Mouse (Mus musculus) heart, embryonic 15.5 days (tissue): ENCODE measurements around the gene D10Jhu81e. TPM values are rescaled to one million over a fixed set of nuclear protein-coding genes. Genes with fewer than 3 reads are reported as not detected.
"Not testable (repeated sequence)": the region's sequence is repeated elsewhere in the genome, so short reads cannot be mapped to it uniquely, and the experiment has no call there.

Experiments used
- ATAC-seq: fragments of 200-750 bp; cut with Nextera tagmentation; replicated peaks from 2 replicates; pipeline ENCODE4 v1.8.0; 2017; ENCODE audit warnings: low read depth, moderate TSS enrichment; ENCODE audit not compliant: insufficient number of reproducible peaks, insufficient read depth, low FRiP score
- H3K27ac ChIP-seq: fragments of 300-500 bp; sonication (generic); 2 replicates; pipeline ENCODE4 v1.5.1; 2015; ENCODE audit warnings: mild to moderate bottlenecking, inconsistent platforms
- H3K27me3 ChIP-seq: fragments of 300-500 bp; sonication (generic); 2 replicates; pipeline ENCODE4 v1.6.1; 2015; ENCODE audit warnings: inconsistent platforms
- H3K36me3 ChIP-seq: fragments of 300-500 bp; sonication (generic); 2 replicates; pipeline ENCODE4 v1.6.1; 2015; ENCODE audit warnings: mild to moderate bottlenecking, inconsistent platforms
- H3K4me1 ChIP-seq: fragments of 300-500 bp; sonication (generic); replicated peaks from 2 replicates; pipeline ENCODE4 v1.6.1; 2015; ENCODE audit warnings: inconsistent platforms
- H3K4me2 ChIP-seq: fragments of 300-500 bp; sonication (generic); 2 replicates; pipeline ENCODE4 v1.6.1; 2015; ENCODE audit warnings: inconsistent platforms, mild to moderate bottlenecking, moderate library complexity
- H3K4me3 ChIP-seq: fragments of 300-500 bp; sonication (generic); 2 replicates; pipeline ENCODE4 v1.5.1; 2015; ENCODE audit warnings: mild to moderate bottlenecking, inconsistent platforms
- H3K9ac ChIP-seq: fragments of 300-500 bp; sonication (generic); 2 replicates; pipeline ENCODE4 v1.6.1; 2015; ENCODE audit warnings: mild to moderate bottlenecking, inconsistent platforms
- H3K9me3 ChIP-seq: fragments of 300-500 bp; sonication (generic); replicated peaks from 2 replicates; pipeline ENCODE4 v1.6.1; 2016; ENCODE audit warnings: inconsistent platforms
- WGBS: fragments of 180-500 bp; shearing (Covaris S2); methylation state at CpG from one replicate; pipeline ENCODE4 v1.1.7; 2015; ENCODE audit warnings: mixed read lengths; 5-methylcytosine and 5-hydroxymethylcytosine counted together
- polyA plus RNA-seq: library from polyadenylated mRNA; unstranded; fragments of >200 nt; fragmentation: Nextera tagmentation; extraction: Ambion mirVana; gene quantifications from 2 replicates; pipeline ENCODE4 v1.2.1, GENCODE M21; 2015

Gene D10Jhu81e
- polyA plus RNA-seq, 1 experiment from 2014 or later, result 61.4 TPM

DNA sequence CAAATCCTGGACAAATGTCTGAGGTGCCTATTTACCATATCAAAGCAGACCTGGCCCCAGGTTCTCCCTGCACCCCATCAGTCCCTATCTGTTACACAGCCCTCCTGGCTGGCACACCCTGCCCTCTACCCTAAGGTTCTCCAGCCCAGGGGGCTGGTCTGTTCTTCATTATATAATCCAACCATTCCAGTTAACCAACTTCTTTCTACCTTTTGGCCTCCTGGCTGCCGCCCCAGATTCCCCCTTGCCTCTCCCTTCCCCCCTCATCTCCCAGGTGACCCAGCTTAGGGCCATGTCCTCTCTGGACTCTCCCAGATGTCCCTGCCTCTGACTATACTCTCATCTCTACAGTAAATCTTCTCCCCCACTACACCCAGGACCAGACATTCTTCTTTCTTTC is 41.7 kb downstream of the D10Jhu81e start:
- H3K27me3 ChIP-seq, result peaks cover 7% of the 10 kb centered on the region; the same call in 1 of the 2 replicates
- no peak overlapping the region for H3K4me3 ChIP-seq
- no peak overlapping the region for H3K27ac ChIP-seq
- ATAC-seq, result no peak
- H3K4me1 ChIP-seq, result peaks cover 18% of the 10 kb centered on the region
- H3K4me2 ChIP-seq, result no peak overlapping the region
- WGBS, result 80% methylated on average over 1 of the region's 1 CpGs
- no peak overlapping the region for H3K9ac ChIP-seq
- H3K9me3 ChIP-seq, result no peaks in the 10 kb centered on the region
- no peaks in the 10 kb centered on the region for H3K36me3 ChIP-seq

DNA sequence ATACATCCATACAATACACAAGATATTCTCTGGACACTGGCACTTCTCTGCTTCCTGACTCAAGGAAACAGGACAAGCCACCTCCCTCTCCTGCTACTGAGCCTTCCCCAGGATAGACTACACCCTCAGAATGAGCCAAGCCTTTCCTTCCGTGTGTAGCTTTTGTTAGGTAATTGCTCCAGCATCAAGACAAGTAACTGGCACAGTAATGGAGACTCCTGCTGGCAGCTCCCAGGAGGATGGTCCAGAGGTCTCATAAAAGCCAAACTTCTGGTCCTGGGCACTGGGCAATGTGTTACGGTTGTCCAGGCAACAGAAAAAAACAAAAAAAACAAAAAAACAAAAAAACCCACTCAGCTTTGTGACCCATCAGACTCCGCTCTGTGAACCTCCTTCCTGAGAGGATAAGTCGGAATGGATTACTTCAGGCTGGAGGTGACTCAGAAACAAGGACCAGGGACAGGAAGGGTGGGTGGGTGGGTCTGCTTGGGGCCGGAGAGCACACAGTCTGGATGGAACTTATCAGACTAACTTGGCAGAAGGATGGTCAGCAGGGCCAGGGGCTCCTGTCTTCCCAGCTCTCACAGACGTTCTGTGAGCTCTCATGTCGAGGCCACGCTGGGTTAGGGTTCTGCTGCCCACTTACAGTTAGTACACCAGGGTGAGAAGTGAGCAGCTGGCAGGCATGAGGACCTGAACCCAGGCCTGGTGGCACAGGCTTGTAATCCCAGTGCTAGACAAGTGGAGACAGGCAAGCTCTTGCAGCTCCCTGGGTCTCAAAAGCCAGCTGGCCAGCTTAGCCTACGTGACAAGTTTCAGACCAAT is 42.3 kb downstream of the D10Jhu81e start:
- no peak for ATAC-seq
- Histone ChIP-seq H3K9me3 (no peaks in the 10 kb centered on the region), H3K27ac (no peak overlapping the region), H3K4me3 (no peak overlapping the region), H3K9ac (no peak overlapping the region), H3K4me1 (peaks cover 18% of the 10 kb centered on the region), H3K4me2 (no peak overlapping the region), H3K27me3 (peaks cover 7% of the 10 kb centered on the region; the same call in 1 of the 2 replicates), H3K36me3 (no peaks in the 10 kb centered on the region)
- 56% methylated on average over 9 of the region's 9 CpGs for WGBS

DNA sequence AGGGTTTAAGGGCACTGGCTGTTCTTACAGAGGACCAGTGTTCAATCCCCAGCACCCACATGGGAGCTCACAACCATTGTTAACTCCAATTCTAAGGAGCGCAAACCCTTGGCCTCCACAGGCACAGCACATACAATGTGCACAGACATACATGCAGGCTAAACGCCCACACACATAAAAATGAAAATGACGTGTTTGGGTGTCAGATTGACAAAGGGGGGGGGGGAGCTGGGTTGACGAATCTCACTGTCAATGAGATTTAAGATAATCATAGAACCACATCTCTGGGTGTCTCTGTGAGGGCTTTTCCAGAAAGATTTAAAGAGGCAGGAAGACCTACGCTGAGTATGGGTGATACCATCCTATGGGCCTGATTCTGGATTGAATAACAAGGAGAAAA is 43.3 kb downstream of the D10Jhu81e start:
- no peak overlapping the region for H3K4me2 ChIP-seq
- H3K4me1 ChIP-seq, result peaks cover 18% of the 10 kb centered on the region
- no peaks in the 10 kb centered on the region for H3K36me3 ChIP-seq
- peaks cover 6% of the 10 kb centered on the region; the same call in 1 of the 2 replicates for H3K27me3 ChIP-seq
- no peak for ATAC-seq
- H3K9me3 ChIP-seq, result no peaks in the 10 kb centered on the region
- H3K4me3 ChIP-seq, result no peak overlapping the region
- no peak overlapping the region for H3K27ac ChIP-seq
- no peak overlapping the region for H3K9ac ChIP-seq
- WGBS, result 86% methylated on average over 5 of the region's 5 CpGs

DNA sequence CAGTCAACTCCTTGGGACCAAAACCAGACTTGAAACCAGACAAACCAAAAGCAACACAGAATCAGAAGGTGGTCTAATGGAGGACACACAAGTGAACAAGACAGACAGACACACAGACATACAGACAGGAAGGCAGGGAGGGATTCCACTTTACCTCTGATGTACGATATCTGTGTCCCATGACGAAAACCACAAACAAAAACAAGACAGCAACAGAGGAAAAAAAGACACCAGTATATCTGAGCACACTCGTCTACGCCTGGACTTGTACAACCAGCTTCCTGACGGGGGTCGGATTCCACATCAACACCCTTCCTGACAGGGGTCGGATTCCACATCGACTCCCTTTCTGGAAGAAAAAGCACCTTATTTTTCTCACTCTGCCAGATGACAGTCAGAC is 44.5 kb downstream of the D10Jhu81e start:
- not testable (repeated sequence) for H3K4me3 ChIP-seq, H3K9ac ChIP-seq, ATAC-seq, H3K4me2 ChIP-seq, H3K36me3 ChIP-seq, H3K27ac ChIP-seq, H3K27me3 ChIP-seq, H3K9me3 ChIP-seq
- H3K4me1 ChIP-seq, result peaks cover 14% of the 10 kb centered on the region
- 53% methylated on average over 8 of the region's 8 CpGs for WGBS

DNA sequence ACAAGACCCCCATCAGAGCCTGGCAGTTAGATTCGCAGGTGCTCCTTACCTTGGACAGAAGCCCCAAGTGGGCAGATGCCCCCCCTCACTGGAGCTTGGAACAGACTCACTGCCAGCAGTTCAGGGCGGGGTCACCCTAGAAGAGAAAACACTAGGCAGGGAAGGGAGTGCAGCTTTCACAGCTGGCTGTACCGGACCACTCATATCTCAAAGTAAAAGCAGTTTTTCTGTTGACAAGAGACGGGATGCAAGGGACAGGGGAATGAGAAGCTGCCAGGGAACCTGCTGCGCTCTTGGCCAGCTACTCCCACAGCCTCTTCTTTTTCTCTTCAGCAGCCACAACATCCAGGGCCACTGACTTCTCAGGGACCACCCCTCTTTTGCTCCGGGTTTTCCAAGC is 45.4 kb downstream of the D10Jhu81e start:
- not testable (repeated sequence) for H3K27ac ChIP-seq, H3K27me3 ChIP-seq, H3K9me3 ChIP-seq, H3K4me1 ChIP-seq, H3K36me3 ChIP-seq, H3K4me3 ChIP-seq, H3K9ac ChIP-seq, H3K4me2 ChIP-seq, ATAC-seq
- WGBS, result 30% methylated on average over 6 of the region's 6 CpGs

DNA sequence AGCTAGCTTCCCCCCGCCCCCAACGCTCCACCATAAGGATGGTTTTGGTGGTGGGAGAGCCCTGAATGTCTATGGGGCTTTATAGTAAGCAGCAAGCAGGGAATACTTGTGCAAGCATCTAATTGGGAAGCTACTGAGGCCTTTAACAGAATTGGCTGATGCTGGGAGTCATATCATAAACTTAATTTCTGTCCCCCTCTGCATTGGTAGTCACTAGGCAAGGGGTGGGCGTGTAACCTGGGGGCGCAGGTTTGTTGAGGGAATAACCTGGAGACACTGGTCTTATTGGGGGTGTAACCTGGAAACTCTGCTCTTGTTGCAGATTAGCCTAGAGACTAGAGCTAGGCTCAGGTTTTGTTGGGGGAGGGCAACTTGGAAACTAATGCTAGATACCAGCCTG is 50.2 kb downstream of the D10Jhu81e start:
- no peak overlapping the region for H3K4me3 ChIP-seq
- 87% methylated on average over 4 of the region's 4 CpGs for WGBS
- H3K9ac ChIP-seq, result no peak overlapping the region
- H3K27me3 ChIP-seq, result no peaks in the 10 kb centered on the region
- peaks cover 5% of the 10 kb centered on the region; the same call in 1 of the 2 replicates for H3K4me1 ChIP-seq
- no peak for ATAC-seq
- H3K36me3 ChIP-seq, result no peaks in the 10 kb centered on the region
- H3K9me3 ChIP-seq, result no peaks in the 10 kb centered on the region
- no peak overlapping the region for H3K27ac ChIP-seq
- no peak overlapping the region for H3K4me2 ChIP-seq

DNA sequence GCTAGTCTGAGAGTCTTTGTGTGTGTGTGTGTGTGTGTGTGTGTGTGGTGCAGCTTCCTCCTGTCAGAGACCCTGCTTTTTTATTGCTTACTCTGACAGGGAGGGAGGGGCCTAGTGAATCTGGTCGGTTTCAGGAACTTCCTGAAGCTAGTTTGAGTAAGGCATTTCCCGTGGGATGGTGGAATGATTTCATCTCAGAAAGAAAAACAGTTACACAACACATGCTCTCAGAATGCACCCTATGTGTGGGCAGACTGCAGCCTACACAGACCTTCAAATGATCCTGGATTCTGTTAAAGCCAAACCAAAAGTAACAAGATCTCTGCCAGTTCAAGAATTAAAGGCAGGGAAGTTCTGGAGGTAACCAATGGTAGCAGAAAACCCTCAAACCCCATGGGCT is 54.4 kb downstream of the D10Jhu81e start:
- Histone ChIP-seq H3K9me3 (no peaks in the 10 kb centered on the region), H3K4me2 (no peak overlapping the region), H3K4me3 (no peak overlapping the region), H3K27ac (no peak overlapping the region), H3K9ac (no peak overlapping the region), H3K4me1 (no peaks in the 10 kb centered on the region), H3K36me3 (no peaks in the 10 kb centered on the region), H3K27me3 (no peaks in the 10 kb centered on the region)
- ATAC-seq, result no peak
- 64% methylated on average over 2 of the region's 2 CpGs for WGBS

DNA sequence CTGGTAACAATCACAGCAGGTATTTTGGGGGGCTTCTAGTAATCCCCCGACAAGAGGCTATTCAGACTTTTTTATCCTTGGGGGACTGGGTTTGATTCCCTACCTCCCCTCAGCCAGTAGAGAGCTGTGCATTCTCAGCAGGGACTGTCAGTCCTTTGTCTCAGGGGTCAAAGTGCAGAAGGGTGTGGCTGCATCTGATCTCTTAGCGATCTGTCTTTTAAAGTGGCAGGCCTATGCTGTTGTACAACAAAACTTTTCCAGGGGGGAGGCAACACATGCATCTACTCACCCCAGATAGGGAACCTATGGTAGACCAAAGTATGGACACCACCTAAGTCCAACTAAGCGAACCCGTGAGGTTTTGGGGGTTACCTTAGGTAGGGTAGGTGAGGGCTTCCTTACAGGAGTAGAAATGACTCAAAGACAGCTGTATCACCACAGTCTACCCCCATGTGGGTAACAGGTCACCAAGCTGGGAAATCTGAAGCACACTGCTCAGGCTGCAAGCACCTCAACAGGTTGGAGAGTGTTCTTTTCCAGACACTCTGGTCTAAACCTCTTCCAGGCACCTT is 55.0 kb downstream of the D10Jhu81e start:
- no peaks in the 10 kb centered on the region for H3K27me3 ChIP-seq
- H3K36me3 ChIP-seq, result no peaks in the 10 kb centered on the region
- H3K4me1 ChIP-seq, result no peaks in the 10 kb centered on the region
- WGBS, result 82% methylated on average over 4 of the region's 4 CpGs
- no peaks in the 10 kb centered on the region for H3K9me3 ChIP-seq
- H3K4me2 ChIP-seq, result no peak overlapping the region
- no peak for ATAC-seq
- no peak overlapping the region for H3K27ac ChIP-seq
- H3K9ac ChIP-seq, result no peak overlapping the region
- no peak overlapping the region for H3K4me3 ChIP-seq

Other genes starting within 250 kb of the D10Jhu81e start
- gene Trpm2, start 199.2 kb downstream of the D10Jhu81e start, polyA plus RNA-seq, result 0.34 and 2.5 TPM in 2 replicates
- gene 1810043G02Rik, start 191.3 kb downstream of the D10Jhu81e start, polyA plus RNA-seq, result 16.7 and 20.8 TPM in 2 replicates
- gene Pfkl, start 159.7 kb downstream of the D10Jhu81e start, polyA plus RNA-seq, result 167 and 185 TPM in 2 replicates
- gene Dnmt3l, start 127.8 kb downstream of the D10Jhu81e start, polyA plus RNA-seq, result not detected in 2 replicates
- gene Aire, start 126.2 kb downstream of the D10Jhu81e start, polyA plus RNA-seq, result 0.16 and 1.5 TPM in 2 replicates
- 1.5 and 2.9 TPM in 2 replicates for gene Icosl, start 100.5 kb downstream of the D10Jhu81e start, polyA plus RNA-seq
- gene Pwp2, start 15.4 kb upstream of the D10Jhu81e start, polyA plus RNA-seq, result 9.1 and 14.1 TPM in 2 replicates
- 10.2 and 10.8 TPM in 2 replicates for gene Trappc10, start 74.9 kb upstream of the D10Jhu81e start, polyA plus RNA-seq
- gene Agpat3, start 182.7 kb upstream of the D10Jhu81e start, polyA plus RNA-seq, result 54.2 and 67.6 TPM in 2 replicates
- 202 and 247 TPM in 2 replicates for gene Rrp1, start 243.3 kb upstream of the D10Jhu81e start, polyA plus RNA-seq